Mouse (Mus musculus) embryonic facial prominence, embryonic 11.5 days (tissue): ENCODE data around the gene Akap8. TPM values are rescaled to one million over a fixed set of nuclear protein-coding genes. Genes with fewer than 3 reads are reported as not detected.

Experiments used
- ATAC-seq: fragments of 200-750 bp; cut with Nextera tagmentation; replicated peaks from 2 replicates; pipeline ENCODE4 v1.8.0; 2017; ENCODE audit warnings: low read depth; ENCODE audit not compliant: insufficient number of reproducible peaks, low FRiP score, low TSS enrichment
- DNase-seq: peaks from one replicate; pipeline ENCODE4 v3.0.0-alpha.2; 2015; ENCODE audit warnings: low spot score
- H3K27ac ChIP-seq: fragments of 300-500 bp; sonication (generic); replicated peaks from 2 replicates; pipeline ENCODE4 v1.5.1; 2014; ENCODE audit warnings: mild to moderate bottlenecking, low read depth, low read length, control low read depth
- H3K27me3 ChIP-seq: fragments of 300-500 bp; sonication (generic); 2 replicates; pipeline ENCODE4 v1.6.1; 2014; ENCODE audit warnings: mild to moderate bottlenecking, low read length, moderate library complexity, mixed read lengths; ENCODE audit not compliant: control insufficient read depth, insufficient read depth
- H3K36me3 ChIP-seq: fragments of 300-500 bp; sonication (generic); replicated peaks from 2 replicates; pipeline ENCODE4 v1.6.1; 2014; ENCODE audit warnings: low read depth, mild to moderate bottlenecking, low read length, moderate library complexity, mixed read lengths; ENCODE audit not compliant: control insufficient read depth, insufficient read depth
- H3K4me1 ChIP-seq: fragments of 300-500 bp; sonication (generic); 2 replicates; pipeline ENCODE4 v1.6.1; 2014; ENCODE audit warnings: low read length, mixed read lengths; ENCODE audit not compliant: control insufficient read depth, insufficient read depth
- H3K4me2 ChIP-seq: fragments of 300-500 bp; sonication (generic); 2 replicates; pipeline ENCODE4 v1.6.1; 2014; ENCODE audit warnings: low read depth, mild to moderate bottlenecking, control low read depth, low read length, moderate library complexity
- H3K4me3 ChIP-seq: fragments of 300-500 bp; sonication (generic); 2 replicates; pipeline ENCODE4 v1.5.1; 2014; ENCODE audit warnings: low read depth, low read length, control low read depth
- H3K9ac ChIP-seq: fragments of 300-500 bp; sonication (generic); replicated peaks from 2 replicates; pipeline ENCODE4 v1.6.1; 2014; ENCODE audit warnings: mild to moderate bottlenecking, control low read depth, low read length
- H3K9me3 ChIP-seq: fragments of 300-500 bp; sonication (generic); replicated peaks from 2 replicates; pipeline ENCODE4 v1.6.1; 2016; ENCODE audit warnings: mild to moderate bottlenecking, low read length, inconsistent platforms, mixed read lengths; ENCODE audit not compliant: control insufficient read depth
- WGBS: fragments of 180-500 bp; shearing (Covaris S2); extraction: QIAGEN DNeasy Blood & Tissue Kit; methylation state at CpG from one replicate; pipeline ENCODE4 v1.1.7; 2014; 5-methylcytosine and 5-hydroxymethylcytosine counted together
- polyA plus RNA-seq: library from polyadenylated mRNA; unstranded; fragments of >200 nt; fragmentation: Nextera tagmentation; extraction: Ambion mirVana; gene quantifications from 2 replicates; pipeline ENCODE4 v1.2.1, GENCODE M21; 2014

Gene Akap8
- polyA plus RNA-seq, 1 experiment from 2014 or later: 53.9 TPM

GRCm38 (mm10) chr17:32353696-32354095 is 32.7 kb upstream of the Akap8 start:
- no peak overlapping the region for H3K27ac ChIP-seq
- no peaks in the 10 kb centered on the region for H3K9me3 ChIP-seq
- H3K4me2 ChIP-seq: no peak overlapping the region
- ATAC-seq: no peak
- 86% methylated on average over 4 of the region's 4 CpGs for WGBS
- H3K4me3 ChIP-seq: no peak overlapping the region
- H3K36me3 ChIP-seq: peaks cover 25% of the 10 kb centered on the region
- DNase-seq: no peak
- H3K9ac ChIP-seq: no peak overlapping the region
- H3K4me1 ChIP-seq: no peaks in the 10 kb centered on the region
- H3K27me3 ChIP-seq: no peaks in the 10 kb centered on the region

DNA sequence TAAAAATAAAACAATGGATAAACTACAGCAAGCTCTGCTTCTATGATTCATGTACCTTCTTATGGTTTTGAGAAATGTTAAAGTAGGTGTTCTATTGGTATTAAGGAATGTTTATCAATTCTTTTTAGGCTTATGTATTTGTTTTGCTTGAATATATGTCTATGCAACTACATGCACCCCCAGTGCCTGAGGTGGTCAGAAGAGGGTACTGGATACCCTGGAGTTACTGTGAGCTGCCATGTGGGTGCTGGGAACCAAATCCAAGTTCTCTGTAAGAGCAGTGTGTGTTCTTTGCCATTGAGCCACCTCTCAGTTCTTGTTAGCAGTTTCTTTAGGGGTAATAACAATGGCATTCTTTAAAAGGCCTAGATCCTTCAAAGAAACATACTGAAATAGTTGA is 30.7 kb upstream of the Akap8 start:
- DNase-seq: no peak
- Histone ChIP-seq H3K4me3 (no peak overlapping the region), H3K27ac (no peak overlapping the region), H3K9ac (no peak overlapping the region), H3K9me3 (no peaks in the 10 kb centered on the region), H3K27me3 (no peaks in the 10 kb centered on the region), H3K4me2 (no peak overlapping the region), H3K36me3 (peaks cover 15% of the 10 kb centered on the region), H3K4me1 (no peaks in the 10 kb centered on the region)
- ATAC-seq: no peak

GRCm38 (mm10) chr17:32351269-32351668 is 30.2 kb upstream of the Akap8 start:
- Histone ChIP-seq H3K4me1 (no peaks in the 10 kb centered on the region), H3K27me3 (no peaks in the 10 kb centered on the region), H3K4me2 (no peak overlapping the region), H3K27ac (no peak overlapping the region), H3K9me3 (no peaks in the 10 kb centered on the region), H3K4me3 (no peak overlapping the region), H3K9ac (no peak overlapping the region), H3K36me3 (peaks cover 12% of the 10 kb centered on the region)
- DNase-seq (no peak), ATAC-seq (no peak)
- WGBS: 75% methylated on average over 3 of the region's 3 CpGs

DNA sequence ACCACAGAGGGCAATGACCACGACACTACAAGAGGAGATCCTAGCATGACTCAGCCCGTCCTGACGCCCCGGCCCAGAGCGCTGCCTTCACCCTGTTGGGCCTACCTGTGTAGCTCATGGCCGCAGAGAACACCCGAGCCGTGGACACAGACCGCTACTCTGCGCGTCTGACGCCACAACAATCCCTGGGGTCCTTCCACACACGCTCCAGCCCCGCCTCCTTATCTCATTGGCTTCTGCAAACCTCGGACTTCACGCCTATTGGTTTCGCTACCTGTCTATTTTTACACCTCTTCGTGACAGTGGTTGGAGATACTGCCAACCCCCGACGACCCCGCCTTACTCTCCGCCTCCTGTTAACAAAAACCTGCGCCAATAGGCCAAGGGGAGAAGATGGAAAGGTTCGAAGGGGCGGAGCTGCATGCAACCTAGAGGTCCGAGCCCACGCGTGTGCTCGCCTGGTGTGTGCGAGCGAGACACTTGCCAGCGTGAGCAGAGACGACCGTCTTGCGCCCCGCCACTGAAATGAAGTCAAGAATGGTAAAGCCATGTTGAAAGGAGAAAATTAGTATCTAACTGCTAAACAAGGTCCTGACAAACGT is 29.4 kb upstream of the Akap8 start, which contains the start of gene Akap8l:
Gene Akap8l (minus strand): TSS at position 226 of the 602 bp plus-strand sequence.
- DNase-seq (peak; percentile 98), ATAC-seq (peak; percentile 97)
- peaks cover 10% of the 10 kb centered on the region for H3K36me3 ChIP-seq
- H3K27me3 ChIP-seq: no peaks in the 10 kb centered on the region
- H3K4me2 ChIP-seq: peak within 1 kb of the TSS; percentile 85
- no peaks in the 10 kb centered on the region for H3K9me3 ChIP-seq
- H3K4me1 ChIP-seq: no peaks in the 10 kb centered on the region
- H3K9ac ChIP-seq: peak within 1 kb of the TSS; percentile 79
- WGBS: under 1% methylated on average over 37 of the region's 37 CpGs
- H3K27ac ChIP-seq: 0 out of 2 replicates have a peak within 1 kb of the TSS, but pooled peaks have one; percentile 10
- H3K4me3 ChIP-seq: peak within 1 kb of the TSS; percentile 88

DNA sequence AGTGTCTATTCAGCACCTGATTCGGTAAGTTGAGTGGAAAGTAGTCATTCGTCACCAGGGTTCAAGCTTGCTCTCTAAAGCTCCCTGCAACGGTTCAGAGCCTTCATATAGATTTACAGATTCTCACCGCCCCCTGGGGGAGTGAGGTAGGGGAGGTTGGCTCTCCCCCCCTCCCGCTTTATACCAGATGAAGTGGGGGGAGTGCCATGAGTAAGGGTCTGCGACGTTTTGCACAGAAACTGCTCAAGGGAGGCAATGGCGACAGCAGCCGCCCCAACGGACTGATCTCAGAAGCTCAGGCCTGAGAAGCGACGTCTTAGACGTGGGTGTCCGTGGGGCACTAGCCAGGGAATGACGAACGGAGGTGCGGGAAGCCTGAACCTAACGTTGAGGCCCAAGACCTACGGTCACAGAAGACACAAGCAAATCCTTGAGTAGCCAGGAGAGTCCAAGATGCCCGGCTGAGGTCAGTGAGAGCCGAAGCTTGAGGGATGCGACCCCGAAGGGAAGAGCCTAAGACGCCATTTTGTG is 28.9 kb upstream of the Akap8 start:
- DNase-seq: no peak
- H3K27ac ChIP-seq: 0 out of 2 replicates have a peak overlapping the region, but pooled peaks have one; percentile 10
- ATAC-seq: peak; percentile 32
- under 1% methylated on average over 24 of the region's 24 CpGs for WGBS
- peak overlapping the region; percentile 85 for H3K4me2 ChIP-seq
- H3K36me3 ChIP-seq: peaks cover 9% of the 10 kb centered on the region
- peak overlapping the region; percentile 79 for H3K9ac ChIP-seq
- H3K4me1 ChIP-seq: no peaks in the 10 kb centered on the region
- H3K27me3 ChIP-seq: no peaks in the 10 kb centered on the region
- no peaks in the 10 kb centered on the region for H3K9me3 ChIP-seq
- peak overlapping the region; percentile 88 for H3K4me3 ChIP-seq

DNA sequence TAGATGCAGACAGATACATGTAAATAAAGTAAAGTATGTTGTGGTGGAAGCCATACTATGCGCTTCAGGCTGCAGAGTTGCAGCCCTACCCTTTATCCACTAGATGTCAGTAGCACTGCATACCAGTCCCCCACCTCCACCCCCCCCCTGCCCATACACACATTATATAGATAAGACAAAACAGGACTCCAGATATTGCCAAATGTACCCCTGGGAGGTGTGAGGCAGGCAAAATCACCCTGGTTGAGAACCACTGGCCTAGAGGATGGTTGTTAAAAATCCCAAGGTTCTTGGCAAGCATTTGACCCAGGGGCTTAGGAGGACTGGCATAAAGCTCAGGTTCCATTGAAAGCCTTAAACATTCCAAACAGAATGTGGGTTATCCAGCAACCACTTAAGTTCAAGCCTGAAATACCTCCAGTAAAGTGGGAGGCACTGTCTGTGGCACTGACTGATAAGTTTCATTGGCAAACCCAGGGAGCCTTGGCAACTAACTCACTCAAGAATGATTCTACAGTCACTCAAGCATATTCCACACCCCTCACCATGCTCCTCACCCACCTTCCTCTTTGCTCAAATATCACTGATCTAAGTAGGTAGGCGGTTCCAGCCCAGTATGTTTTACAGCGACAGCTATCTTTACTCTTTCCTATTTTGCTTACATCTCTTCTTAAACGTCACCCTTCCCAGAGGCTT is 28.1 kb upstream of the Akap8 start:
- DNase-seq (peak; percentile 62), ATAC-seq (no peak)
- H3K4me3 ChIP-seq: peak overlapping the region; percentile 88
- H3K9ac ChIP-seq: peak overlapping the region; percentile 79; the same call in 1 of the 2 replicates
- peaks cover 2% of the 10 kb centered on the region for H3K36me3 ChIP-seq
- WGBS: 12% methylated on average over 4 of the region's 4 CpGs
- H3K27ac ChIP-seq: no peak overlapping the region
- no peaks in the 10 kb centered on the region for H3K4me1 ChIP-seq
- no peaks in the 10 kb centered on the region for H3K27me3 ChIP-seq
- peak overlapping the region; percentile 85 for H3K4me2 ChIP-seq
- no peaks in the 10 kb centered on the region for H3K9me3 ChIP-seq

DNA sequence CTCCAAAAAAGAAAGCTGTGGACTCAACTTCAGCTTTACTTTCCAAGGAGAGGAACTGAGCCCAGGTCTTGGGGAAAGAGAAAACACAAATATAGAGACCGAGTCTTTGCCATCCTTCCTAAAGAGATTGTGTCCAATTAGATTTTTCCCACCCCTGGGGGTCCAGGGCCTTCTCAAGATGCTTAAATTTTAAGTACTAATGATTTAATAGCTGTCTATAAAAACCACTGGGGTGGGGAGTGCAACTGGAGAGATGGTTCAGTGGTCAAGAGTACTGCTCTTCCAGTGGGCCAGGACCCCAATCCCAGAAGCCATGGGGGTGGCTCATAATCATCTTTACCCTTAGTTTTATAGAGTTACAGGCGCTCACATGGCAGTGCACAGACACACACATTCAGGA is 27.4 kb upstream of the Akap8 start:
- ATAC-seq: no peak
- no peak for DNase-seq
- Histone ChIP-seq H3K4me2 (no peak overlapping the region; the same call in 1 of the 2 replicates), H3K9me3 (no peaks in the 10 kb centered on the region), H3K4me1 (no peaks in the 10 kb centered on the region), H3K27me3 (no peaks in the 10 kb centered on the region), H3K27ac (no peak overlapping the region), H3K9ac (no peak overlapping the region), H3K36me3 (no peaks in the 10 kb centered on the region), H3K4me3 (no peak overlapping the region)
- 90% methylated on average over 2 of the region's 2 CpGs for WGBS

- no peak for DNase-seq
- WGBS: 85% methylated on average over 1 of the region's 1 CpGs
- no peaks in the 10 kb centered on the region for H3K27me3 ChIP-seq
- no peak for ATAC-seq
- no peak overlapping the region for H3K9ac ChIP-seq
- H3K27ac ChIP-seq: no peak overlapping the region
- no peaks in the 10 kb centered on the region; the same call in 1 of the 2 replicates for H3K36me3 ChIP-seq
- H3K4me2 ChIP-seq: no peak overlapping the region
- H3K4me3 ChIP-seq: no peak overlapping the region
- no peaks in the 10 kb centered on the region for H3K9me3 ChIP-seq
- H3K4me1 ChIP-seq: no peaks in the 10 kb centered on the region
Measured at GRCm38 (mm10) chr17:32341102-32341501, 20.1 kb upstream of the Akap8 start.
